Mouse (Mus musculus): ENCODE measurements around the gene Pla2g2c. TPM values are rescaled to one million over a fixed set of nuclear protein-coding genes. Genes with fewer than 3 reads are reported as not detected.

The Pla2g2c gene
- polyA plus RNA-seq, 1 experiment, result not detected

DNA sequence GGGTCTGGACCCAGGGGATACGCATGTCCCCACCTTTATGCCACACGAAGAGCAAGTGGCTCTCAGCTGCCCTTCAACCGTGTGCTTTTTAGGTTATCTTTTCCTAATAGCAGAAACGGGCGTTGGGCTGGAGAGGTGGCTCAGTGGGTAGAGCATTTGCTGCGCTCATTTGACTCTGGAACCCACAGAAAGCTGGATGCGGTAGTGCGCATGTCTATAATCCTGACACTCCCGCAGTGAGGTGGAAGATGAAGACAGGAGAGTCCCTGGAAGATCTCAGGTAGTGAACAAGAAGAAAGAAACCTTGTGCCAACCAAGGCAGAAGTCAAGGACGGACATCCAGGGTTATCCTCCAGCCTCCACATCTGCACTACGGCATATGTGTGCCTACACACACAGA, 15.3 kb upstream of the Pla2g2c start:
- no peak for DNase-seq (ENCODE audit: low spot score)

DNA sequence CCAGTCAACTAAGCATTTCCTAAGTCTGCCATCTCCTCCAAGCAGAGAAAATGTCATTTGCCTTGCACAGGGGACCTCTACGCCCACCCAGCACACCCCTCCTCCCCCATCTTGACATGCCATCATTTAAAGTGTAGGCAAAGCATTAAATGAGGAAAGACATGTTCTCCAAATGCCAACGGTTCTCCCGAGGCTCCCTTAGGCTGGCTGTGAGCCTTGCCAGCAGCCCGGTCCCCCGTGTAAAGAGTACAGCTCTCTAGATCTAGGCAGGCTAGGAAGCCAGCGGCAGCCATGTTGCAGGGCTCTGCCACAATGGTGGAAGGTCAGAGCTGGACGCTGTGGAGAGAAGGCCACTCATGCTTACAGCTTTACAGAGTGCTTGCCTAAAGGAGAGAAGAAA, 14.6 kb upstream of the Pla2g2c start:
- no peak for DNase-seq (ENCODE audit: low spot score)

DNA sequence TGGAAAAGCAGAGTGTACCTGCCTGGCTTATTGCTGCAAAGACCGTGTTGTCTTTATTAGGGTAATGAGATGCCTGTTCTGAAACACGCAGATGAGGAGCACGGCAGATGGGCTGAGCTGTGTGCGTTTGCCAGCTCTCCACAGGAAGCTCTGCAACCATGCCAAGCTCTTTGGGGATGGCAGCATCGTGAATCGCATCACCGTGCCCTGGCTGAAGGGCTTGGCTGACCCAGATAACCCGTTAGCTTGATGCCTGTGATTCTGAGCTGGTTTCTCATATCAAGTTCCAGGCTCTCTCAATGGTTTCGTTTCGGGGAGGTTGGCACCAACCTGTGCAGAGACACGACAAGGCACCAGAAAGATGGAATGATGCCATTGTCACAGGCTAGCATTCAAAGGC, 14.0 kb upstream of the Pla2g2c start:
- no peak for DNase-seq (ENCODE audit: low spot score)

DNA sequence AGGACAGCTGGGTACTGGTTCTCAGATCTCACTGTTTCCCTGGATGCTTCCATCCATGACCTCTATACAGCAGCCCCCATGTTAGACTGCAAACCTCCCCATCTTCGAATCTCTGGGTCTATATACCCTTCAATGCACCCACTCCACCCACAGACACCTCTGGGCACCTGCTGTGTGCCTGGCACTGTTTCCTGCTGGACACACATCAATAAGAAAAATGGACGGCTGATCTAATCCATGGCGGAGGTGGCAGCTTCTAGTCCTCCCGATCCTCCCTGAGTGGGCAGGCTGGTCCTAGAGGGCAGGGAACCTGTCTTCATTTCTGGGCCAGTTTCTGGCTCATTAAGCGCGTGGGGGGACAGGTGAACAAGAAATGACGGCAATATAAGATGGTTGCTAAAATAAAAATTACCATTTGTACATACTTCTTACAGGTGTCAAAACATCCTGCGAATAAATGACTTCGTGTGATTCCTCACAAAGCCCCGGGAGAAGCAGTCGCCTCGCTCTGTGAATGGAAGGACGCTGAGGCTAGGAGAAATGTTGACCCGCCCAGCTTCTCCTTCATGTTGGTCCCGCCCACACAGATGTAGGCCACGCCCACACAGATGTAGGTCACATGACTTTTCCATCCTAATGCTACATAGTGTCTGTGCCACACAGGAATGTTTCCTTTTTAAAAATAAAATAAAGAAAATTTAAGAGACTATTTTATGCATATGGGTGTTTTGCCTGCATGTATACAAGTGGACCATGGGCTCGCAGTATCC, 13.4 kb upstream of the Pla2g2c start:
- no peak for DNase-seq (ENCODE audit: low spot score)

DNA sequence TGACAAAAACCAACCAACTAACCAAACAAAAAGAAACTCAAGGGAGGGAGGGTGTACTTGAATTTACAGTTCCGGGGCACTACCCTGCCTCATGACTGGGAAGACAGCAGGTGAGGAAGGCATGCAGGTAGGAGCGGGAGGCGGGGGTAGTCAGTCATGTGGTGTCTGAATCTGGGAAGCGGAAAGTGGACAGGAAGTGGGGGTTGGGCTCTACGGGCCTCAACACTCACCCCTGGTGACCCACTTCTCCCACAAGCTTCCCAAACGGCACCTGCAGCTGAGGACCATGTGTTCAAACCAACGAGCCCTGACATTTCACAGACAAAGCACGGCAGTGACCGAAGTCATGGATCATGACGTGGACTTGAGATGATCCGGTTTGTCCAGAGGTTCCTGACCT, 12.5 kb upstream of the Pla2g2c start:
- DNase-seq (ENCODE audit: low spot score), result no peak

DNA sequence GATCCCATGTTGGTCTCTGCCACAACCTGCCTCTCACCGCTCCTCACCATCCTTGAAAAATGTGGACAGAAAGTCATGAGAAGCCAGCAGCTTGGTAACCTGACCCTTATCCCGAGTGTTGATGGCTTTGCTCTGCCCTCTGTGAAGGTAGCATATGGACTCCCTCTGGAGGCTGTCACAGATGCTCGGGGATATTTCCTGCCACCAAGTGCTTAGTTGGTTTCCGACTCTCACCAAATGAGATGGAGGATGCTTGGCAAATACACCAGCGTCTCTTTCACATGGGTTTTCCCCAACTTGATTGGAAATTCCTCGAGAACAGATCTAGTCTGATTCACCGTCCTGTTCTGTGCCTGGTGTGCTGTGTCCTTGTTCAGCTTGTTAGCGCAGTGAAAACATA, 12.0 kb upstream of the Pla2g2c start:
- DNase-seq (ENCODE audit: low spot score), result no peak

DNA sequence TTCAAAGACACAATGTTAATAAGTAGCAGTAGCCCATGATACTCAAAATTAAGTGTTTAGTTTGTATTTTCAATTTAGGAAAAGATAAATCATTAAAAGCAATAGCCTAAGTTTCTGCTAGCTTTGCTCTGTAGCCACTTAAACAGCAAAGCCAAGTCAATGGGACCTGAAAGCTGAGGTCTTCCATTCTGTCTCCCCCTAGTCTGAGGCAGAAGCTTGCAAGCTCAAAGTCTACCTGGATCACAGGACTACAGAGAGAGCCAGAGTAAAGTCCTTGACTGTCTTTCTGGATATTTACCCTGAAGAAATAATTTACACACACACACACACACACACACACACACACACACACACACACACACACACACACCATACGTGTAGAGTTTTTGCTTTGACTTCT, 10.4 kb upstream of the Pla2g2c start:
- DNase-seq (ENCODE audit: low spot score), result no peak

DNA sequence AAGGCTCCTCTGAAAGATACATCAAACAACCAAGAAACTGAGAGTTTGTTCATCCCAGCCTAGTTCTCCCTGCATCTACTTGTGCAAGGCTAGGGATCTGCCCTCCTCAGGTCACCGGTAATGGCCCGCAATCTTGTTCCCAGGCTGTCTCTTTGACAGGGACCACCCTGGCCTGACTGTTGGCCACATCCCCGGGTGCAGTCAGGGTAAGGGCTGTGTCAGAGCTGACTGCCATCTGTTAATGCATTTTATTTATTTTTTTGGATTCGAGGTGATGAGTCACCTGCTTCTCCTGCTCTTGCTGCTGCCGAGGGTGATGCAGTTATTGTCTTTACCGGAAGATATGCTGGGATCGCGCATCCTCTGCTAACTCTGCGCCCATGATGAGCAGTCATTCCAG, 7.9 kb upstream of the Pla2g2c start:
- DNase-seq (ENCODE audit: low spot score), result no peak

DNA sequence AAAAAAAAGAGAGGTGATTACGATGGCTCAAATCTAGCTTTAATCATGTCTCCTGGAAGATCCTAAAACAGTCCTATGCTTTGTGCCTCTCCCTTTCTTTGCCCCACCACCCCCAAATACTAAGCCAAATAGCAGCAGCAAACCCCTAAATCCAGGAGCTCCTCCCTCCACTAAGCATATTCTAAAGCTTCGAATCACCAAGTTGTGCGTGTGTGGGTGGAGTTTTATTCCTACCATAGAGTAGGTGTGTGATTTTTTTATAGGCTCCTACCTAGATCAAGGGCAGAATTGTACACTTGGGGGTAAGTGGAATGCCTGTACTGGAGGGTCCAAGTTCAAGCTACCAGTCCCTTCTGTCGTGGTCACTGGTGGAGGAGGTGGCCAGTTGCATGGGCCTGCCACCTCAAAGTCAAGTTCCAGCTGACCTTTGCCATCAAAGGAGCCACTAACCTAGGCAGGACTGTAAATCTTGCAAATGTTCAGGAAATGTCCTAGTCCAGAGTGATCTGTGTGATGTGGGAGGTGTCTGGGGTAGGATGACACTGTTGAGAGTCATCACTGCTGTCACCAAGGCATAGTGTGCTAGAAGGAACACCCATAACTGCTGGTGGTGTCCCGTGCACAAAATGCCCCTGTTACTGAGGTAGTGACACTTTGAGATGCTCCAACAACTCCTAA, 5.9 kb upstream of the Pla2g2c start:
- no peak for DNase-seq (ENCODE audit: low spot score)

DNA sequence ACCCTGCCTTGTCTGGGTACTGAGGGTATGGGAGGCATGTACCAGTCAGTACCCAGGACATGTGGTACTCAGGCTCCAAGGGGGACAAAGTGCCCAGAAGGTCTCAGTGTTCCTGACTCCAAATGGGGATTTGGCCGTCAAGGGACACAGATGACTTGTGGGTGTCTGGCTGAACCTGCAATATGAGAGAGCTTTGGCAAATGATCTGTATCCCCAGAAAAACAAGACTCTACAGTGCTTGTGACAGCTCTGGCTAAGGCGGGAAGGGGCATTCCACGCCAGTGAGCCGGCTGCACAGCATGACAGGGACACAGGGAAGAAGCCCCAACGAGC, 5.4 kb upstream of the Pla2g2c start:
- no peak for DNase-seq (ENCODE audit: low spot score)

DNA sequence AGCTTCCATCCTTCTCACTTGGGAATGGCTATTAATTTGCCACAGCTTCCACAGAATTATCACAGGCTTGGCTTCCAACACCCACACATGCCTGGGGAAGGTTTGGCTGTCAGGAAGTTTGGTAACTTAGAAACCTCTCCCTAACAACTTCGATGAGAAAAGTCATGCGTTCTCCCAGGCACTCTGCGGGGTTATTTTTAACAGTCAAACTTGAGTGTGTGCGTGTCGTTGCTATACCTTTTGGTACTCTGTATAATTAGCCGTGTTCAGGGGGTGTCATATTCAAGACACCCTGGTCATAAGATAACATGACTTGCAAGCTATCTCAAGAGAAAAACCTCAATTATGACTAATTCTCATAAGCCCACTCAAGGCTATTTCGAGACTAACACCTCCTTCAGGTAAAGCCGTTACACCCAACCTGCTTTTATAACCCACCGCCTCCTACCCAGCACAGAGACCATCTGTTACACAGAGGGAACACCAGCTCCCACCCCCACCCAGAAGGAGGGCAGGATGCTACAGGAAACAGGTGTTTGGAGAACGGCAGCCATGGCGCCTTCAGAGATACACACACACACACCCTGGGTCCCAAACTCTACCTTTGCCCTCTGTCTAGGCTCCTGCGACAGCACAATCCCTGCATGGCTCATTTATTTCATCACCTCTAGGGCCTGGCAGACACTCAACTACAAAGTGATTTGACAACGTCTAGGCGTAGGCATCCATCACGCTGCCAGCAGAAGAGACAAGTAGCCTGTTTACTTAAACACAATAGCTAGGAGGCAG, 905 bp upstream of the Pla2g2c start:
- no peak for DNase-seq (ENCODE audit: low spot score)

DNA sequence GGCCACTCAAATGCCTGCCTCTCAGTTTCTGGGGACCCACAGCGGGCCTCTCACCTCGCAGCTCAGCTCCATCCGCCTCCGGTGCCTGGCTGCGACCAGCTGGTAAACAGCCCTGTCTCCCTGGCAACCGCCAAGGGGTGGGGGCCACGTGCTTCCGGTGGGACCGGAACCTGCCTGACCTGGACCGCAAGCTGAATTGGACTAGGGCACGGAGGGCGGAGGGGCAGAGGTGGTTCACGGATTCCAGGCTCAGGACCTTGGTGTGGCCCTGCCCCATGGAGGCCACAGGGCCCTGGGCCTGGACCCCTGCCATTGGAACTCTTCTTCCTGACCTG, 502 bp downstream of the Pla2g2c start:
- peak; percentile 39 for DNase-seq (ENCODE audit: low spot score)

DNA sequence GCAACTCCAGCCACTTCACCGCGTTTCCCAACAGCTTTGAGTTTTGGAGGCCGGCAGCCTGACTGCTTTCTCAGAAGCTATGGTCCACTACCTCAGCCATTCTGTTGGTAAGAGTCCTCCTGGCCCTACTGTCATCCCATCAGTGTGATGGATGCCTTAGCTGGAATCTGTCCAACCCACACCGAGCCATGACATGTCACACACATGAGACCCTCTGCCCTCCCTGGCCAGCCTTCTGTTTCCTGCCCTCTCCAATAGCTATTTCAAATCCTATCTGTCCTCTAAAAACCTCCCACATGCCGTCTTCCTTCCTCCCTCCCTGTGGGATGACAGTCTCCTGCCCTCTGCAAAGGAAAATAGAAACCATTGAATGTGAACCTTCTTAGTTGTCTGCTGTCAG, 1.2 kb downstream of the Pla2g2c start:
- no peak for DNase-seq (ENCODE audit: low spot score)

DNA sequence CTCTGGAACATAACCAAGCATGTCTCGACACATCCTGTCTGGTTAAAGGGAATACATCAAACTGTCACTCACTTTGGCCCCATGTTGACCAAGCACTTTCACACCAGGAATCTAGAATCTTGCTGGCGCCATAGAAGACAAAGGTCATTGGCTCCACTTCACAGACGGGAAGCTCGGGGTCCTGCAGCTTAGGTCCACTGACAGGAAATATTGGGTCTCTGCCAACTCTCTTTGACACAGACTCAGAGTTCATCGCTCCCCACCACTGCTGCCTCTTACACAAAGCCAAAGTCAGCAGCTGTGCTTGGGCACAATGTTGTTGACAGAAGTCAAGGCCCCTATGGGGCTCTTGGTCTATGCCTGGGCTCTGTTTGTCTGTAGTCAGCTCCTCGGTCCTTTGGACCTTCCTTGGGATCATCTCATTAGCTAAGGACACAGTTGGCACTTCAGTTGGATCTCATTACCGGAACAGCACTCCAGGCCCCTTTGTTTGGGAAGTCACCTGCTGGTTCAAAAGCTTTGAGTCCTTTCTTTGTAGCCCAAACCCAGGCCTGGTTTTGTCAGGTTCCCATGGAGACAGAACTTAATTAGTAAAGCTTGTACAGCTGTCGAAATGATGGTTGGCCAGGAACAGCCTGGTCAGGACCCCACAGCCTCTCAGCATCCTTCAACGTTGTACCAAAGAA, 4.6 kb downstream of the Pla2g2c start:
- DNase-seq (ENCODE audit: low spot score), result no peak

DNA sequence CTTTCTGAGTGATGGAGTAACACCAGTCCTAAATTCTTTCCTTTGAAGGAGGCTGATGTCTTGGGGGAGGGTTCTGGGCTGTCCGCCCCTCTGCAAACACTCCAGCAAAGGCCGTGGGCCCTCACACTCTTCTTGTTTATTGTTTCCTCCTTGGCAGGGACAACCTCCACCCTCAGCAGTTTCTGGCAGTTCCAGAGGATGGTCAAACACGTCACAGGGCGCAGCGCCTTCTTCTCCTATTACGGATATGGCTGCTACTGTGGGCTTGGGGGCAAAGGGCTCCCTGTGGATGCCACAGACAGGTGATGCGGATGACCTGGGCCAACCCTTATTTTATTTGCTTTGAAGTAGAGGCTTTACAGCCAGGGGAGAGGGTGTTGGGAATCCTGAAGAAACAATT, 9.5 kb downstream of the Pla2g2c start:
- DNase-seq (ENCODE audit: low spot score), result no peak

DNA sequence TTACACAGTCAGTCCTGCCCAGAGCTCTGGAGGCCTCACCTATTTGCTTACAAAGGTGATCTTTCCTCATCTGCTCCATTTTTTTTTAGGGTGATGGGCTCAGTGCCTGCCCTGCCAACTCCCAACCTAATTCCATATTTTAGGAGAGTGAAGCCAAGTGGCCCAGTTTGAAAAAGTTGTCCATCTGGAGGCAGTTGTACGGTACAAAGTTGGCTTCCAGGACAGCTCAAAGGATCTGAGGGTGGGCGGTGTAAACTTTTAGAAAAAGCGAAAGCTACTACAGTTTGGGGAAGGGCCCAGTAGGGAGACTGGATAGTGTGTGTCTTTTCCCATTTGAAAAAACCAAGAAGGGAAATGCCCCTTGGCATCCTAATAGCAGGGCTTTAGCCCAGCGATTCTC, 10.3 kb downstream of the Pla2g2c start:
- DNase-seq (ENCODE audit: low spot score), result no peak

DNA sequence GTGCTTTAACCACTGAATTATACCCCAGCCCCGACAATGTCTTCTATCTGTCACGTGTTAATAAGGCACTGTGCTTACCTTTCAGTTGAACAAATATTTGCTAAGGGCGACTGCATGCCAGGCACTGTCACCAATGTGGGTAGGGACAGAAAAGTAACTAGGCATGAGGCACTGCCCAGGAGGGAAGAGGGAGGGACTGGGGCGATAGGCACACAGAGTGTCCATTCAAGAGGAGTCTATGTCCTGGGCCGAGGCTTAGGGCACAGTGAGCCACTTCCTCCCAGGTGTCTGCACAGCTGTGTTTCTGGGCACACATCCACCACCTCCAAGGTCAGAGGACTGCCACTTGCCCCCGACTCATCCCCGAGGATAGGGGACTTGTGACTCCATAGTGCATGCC, 12.4 kb downstream of the Pla2g2c start, which contains the start of gene Ubxn10:
TSS of gene Ubxn10 (minus strand) at position 137 of the 400 bp plus-strand sequence.
- DNase-seq (ENCODE audit: low spot score), result no peak

DNA sequence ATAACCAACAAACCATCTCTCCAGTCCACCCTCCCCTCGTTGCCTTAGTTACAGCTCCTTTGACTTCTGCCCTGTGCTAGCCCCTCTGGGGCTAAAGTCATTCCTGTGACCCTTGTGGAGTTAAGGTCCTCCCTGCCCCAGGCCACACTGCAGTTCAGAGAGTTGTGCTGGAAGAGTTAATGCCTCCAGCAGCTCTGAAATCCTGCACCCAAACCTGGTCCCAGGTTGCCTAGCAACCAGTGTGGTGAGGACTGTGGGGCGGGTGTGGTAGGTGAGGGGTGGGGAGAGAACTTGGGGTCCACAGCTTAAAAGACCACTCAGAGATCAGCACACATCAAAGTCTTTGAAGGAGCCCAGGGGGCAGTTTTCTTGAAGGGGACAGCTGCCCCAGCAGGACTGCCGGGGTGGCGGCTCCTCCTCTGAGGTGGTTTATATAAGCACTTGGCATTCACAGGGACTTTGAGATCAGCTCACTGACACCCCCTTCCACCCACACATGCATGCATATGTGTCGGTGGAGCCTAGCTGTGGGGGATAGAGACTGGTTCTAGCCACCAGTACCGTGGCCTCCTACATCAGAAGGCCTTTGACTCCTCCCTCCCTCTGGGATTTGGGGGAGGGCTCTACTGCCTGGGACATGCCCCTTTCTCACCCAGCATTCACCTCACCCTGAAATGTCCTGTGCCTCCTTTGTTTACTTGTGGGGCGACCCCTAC, 14.7 kb downstream of the Pla2g2c start:
- no peak for DNase-seq (ENCODE audit: low spot score)

DNA sequence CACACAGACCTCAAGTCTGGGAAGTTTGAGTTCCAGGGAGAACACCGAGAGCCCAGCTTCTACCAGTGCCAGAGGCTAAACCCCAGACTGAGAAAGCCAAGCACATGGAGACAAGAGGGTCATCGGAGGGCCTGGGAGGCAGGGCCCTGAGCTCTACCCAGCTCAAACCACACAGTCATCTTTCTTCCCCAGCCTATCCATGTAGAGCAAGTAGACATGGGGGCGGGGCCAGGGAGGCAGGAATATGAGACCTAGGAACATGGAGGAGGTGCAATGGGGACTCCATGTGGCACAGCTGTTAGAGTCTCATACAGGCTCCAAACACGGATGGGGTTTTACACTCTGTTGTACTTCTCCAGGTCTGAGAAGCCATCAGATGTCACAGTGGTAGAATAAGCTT, 21.3 kb downstream of the Pla2g2c start:
- DNase-seq (ENCODE audit: low spot score), result no peak

DNA sequence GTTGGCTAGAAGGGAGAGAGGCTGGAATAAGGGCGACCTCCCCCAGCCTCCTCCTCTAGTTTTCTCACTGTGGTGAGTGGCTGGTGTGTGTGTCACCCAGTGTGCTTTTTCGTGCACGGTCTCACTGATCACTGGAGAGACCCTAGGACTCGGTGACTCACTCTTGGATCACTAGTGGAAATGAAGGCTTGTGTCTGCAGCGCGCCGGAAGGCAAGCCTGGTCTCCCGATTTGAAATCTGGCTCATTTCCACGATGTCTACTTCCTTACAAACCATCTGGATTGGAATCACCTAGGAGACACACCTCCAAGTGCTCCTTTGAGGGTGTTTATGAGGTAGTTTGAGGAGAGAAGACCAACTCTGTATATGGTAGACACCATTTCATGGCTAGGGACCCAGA, 22.3 kb downstream of the Pla2g2c start:
- DNase-seq (ENCODE audit: low spot score), result no peak

DNA sequence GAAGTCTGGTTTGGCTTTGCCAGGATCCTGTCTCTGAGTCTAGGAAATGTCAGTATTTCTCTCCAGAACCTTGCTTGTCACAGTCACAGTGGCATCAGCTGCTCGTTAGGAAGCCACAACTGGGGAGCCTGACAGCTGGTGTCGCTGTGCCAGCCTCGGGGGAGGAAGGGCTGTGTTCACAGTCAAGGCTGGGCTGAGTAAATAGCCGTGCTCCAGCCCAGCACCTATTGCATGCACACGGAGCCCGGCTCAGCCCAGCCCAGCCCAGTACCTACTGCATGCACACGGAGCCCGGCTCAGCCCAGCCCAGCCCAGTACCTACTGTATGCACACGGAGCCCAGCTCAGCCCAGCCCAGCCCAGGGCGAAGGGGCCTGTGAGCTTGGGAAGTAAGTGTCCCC, 23.3 kb downstream of the Pla2g2c start:
- no peak for DNase-seq (ENCODE audit: low spot score)
